Mouse (Mus musculus) hindbrain, embryonic 12.5 days (tissue): ENCODE measurements at regions not wholly inside any gene's neighbourhood (a gene's known extent, or its start where the extent isn't known, plus 50 kb on each side); places are given as distances from the start of the nearest gene placed in this dataset.

ENCODE experiments used
- ATAC-seq: fragments of 200-750 bp; cut with Nextera tagmentation; 2 replicates; pipeline ENCODE4 v1.8.0; 2017; ENCODE audit warnings: moderate TSS enrichment; ENCODE audit not compliant: low FRiP score
- H3K27ac ChIP-seq: fragments of 300-500 bp; sonication (generic); 2 replicates; pipeline ENCODE4 v1.5.1; 2016; ENCODE audit warnings: mild to moderate bottlenecking
- H3K27me3 ChIP-seq: fragments of 300-500 bp; sonication (generic); 2 replicates; pipeline ENCODE4 v1.6.1; 2016; ENCODE audit warnings: mild to moderate bottlenecking
- H3K36me3 ChIP-seq: fragments of 300-500 bp; sonication (generic); 2 replicates; pipeline ENCODE4 v1.6.1; 2016; ENCODE audit warnings: mild to moderate bottlenecking
- H3K4me1 ChIP-seq: fragments of 300-500 bp; sonication (generic); 2 replicates; pipeline ENCODE4 v1.6.1; 2016
- H3K4me2 ChIP-seq: fragments of 300-500 bp; sonication (generic); replicated peaks from 2 replicates; pipeline ENCODE4 v1.6.1; 2016; ENCODE audit warnings: mild to moderate bottlenecking
- H3K4me3 ChIP-seq: fragments of 300-500 bp; sonication (generic); 2 replicates; pipeline ENCODE4 v1.5.1; 2016; ENCODE audit warnings: mild to moderate bottlenecking
- H3K9ac ChIP-seq: fragments of 300-500 bp; sonication (generic); 2 replicates; pipeline ENCODE4 v1.6.1; 2016; ENCODE audit warnings: mild to moderate bottlenecking, moderate library complexity
- H3K9me3 ChIP-seq: fragments of 300-500 bp; sonication (generic); replicated peaks from 2 replicates; pipeline ENCODE4 v1.6.1; 2016; ENCODE audit warnings: mild to moderate bottlenecking
- WGBS: fragments of 180-500 bp; shearing (Covaris S2); methylation state at CpG from one replicate; pipeline ENCODE4 v1.1.7; 2016; 5-methylcytosine and 5-hydroxymethylcytosine counted together

- WGBS, result 56% methylated on average over 4 of the region's 4 CpGs
- no peaks in the 10 kb centered on the region for H3K27me3 ChIP-seq
These were observed 168.3 kb upstream of the Mctp2 start for GRCm38 (mm10) chr7:72474751-72475150.

DNA sequence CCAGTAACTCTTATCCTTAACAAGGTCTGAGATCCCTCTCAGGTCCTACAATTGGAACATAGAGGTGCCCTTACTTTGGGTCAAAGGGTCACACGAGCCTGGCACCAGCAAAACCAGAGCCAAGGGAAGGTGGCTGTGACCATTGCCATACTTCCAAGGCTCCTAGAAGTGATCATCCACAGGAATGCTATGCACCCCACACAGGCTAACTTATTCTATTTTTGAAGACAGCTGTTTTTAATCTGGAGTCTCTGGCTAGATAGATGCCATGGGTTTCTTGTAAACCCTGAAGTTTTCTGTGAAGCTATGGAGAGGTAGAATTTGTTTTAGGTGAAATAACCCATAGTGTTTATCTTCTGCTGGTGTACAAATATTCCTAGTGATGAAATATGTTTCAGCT is 172.5 kb upstream of the Mctp2 start:
- H3K27me3 ChIP-seq, result no peaks in the 10 kb centered on the region
- no peak for ATAC-seq
- no peaks in the 10 kb centered on the region for H3K4me1 ChIP-seq
- no peak overlapping the region for H3K27ac ChIP-seq
- no peak overlapping the region for H3K4me2 ChIP-seq
- no peaks in the 10 kb centered on the region for H3K36me3 ChIP-seq
- H3K9me3 ChIP-seq, result no peaks in the 10 kb centered on the region
- 70% methylated on average over 1 of the region's 1 CpGs for WGBS
- no peak overlapping the region for H3K4me3 ChIP-seq
- no peak overlapping the region for H3K9ac ChIP-seq

More at GRCm38 (mm10) chr7:72474751-72475150, 168.3 kb upstream of the Mctp2 start:
- Histone ChIP-seq H3K27ac (no peak overlapping the region), H3K4me3 (no peak overlapping the region), H3K4me2 (no peak overlapping the region), H3K9me3 (no peaks in the 10 kb centered on the region), H3K9ac (no peak overlapping the region), H3K4me1 (no peaks in the 10 kb centered on the region), H3K36me3 (no peaks in the 10 kb centered on the region)
- no peak for ATAC-seq

GRCm38 (mm10) chr7:72481275-72481674 is 174.9 kb upstream of the Mctp2 start:
- no peaks in the 10 kb centered on the region for H3K36me3 ChIP-seq
- WGBS, result 86% methylated on average over 2 of the region's 2 CpGs

GRCm38 (mm10) chr7:72490161-72490560 is 183.8 kb upstream of the Mctp2 start:
- no peak overlapping the region for H3K9ac ChIP-seq
- H3K27me3 ChIP-seq, result no peaks in the 10 kb centered on the region
- H3K9me3 ChIP-seq, result no peaks in the 10 kb centered on the region
- H3K4me2 ChIP-seq, result no peak overlapping the region
- H3K4me3 ChIP-seq, result no peak overlapping the region
- no peak for ATAC-seq
- no peaks in the 10 kb centered on the region for H3K36me3 ChIP-seq
- H3K27ac ChIP-seq, result no peak overlapping the region
- no peaks in the 10 kb centered on the region for H3K4me1 ChIP-seq

More at GRCm38 (mm10) chr7:72481275-72481674, 174.9 kb upstream of the Mctp2 start:
- Histone ChIP-seq H3K4me1 (no peaks in the 10 kb centered on the region), H3K27ac (no peak overlapping the region), H3K9ac (no peak overlapping the region), H3K9me3 (no peaks in the 10 kb centered on the region), H3K27me3 (no peaks in the 10 kb centered on the region), H3K4me3 (no peak overlapping the region), H3K4me2 (no peak overlapping the region)
- no peak for ATAC-seq

- no peaks in the 10 kb centered on the region for H3K9me3 ChIP-seq
- H3K4me3 ChIP-seq, result no peak overlapping the region
- H3K4me2 ChIP-seq, result no peak overlapping the region
- ATAC-seq, result no peak
- H3K36me3 ChIP-seq, result no peaks in the 10 kb centered on the region
- no peak overlapping the region for H3K27ac ChIP-seq
- no peak overlapping the region for H3K9ac ChIP-seq
- no peaks in the 10 kb centered on the region for H3K27me3 ChIP-seq
- H3K4me1 ChIP-seq, result 0 out of 2 replicates have a peak, but pooled peaks cover 2% of the 10 kb centered on the region
These were observed 186.9 kb upstream of the Mctp2 start for GRCm38 (mm10) chr7:72493292-72493691.

GRCm38 (mm10) chr7:72496933-72497631 is 190.7 kb upstream of the Mctp2 start:
- no peaks in the 10 kb centered on the region for H3K36me3 ChIP-seq
- 0 out of 2 replicates have a peak overlapping the region, but pooled peaks have one; percentile 40 for H3K27ac ChIP-seq
- H3K4me2 ChIP-seq, result no peak overlapping the region
- H3K4me3 ChIP-seq, result no peak overlapping the region
- no peak overlapping the region for H3K9ac ChIP-seq
- H3K9me3 ChIP-seq, result no peaks in the 10 kb centered on the region
- WGBS, result 60% methylated on average over 7 of the region's 7 CpGs
- 0 out of 2 replicates have a peak, but pooled peaks cover 7% of the 10 kb centered on the region for H3K4me1 ChIP-seq
- no peaks in the 10 kb centered on the region for H3K27me3 ChIP-seq
- ATAC-seq, result no peak

GRCm38 (mm10) chr7:72498562-72499230 is 192.3 kb upstream of the Mctp2 start:
- ATAC-seq, result no peak
- Histone ChIP-seq H3K9ac (no peak overlapping the region), H3K9me3 (no peaks in the 10 kb centered on the region), H3K4me1 (0 out of 2 replicates have a peak, but pooled peaks cover 7% of the 10 kb centered on the region), H3K4me3 (no peak overlapping the region), H3K27ac (no peak overlapping the region), H3K27me3 (no peaks in the 10 kb centered on the region), H3K36me3 (no peaks in the 10 kb centered on the region), H3K4me2 (no peak overlapping the region)
- WGBS, result 70% methylated on average over 4 of the region's 4 CpGs

GRCm38 (mm10) chr7:72499788-72500187 is 193.4 kb upstream of the Mctp2 start:
- H3K27ac ChIP-seq, result no peak overlapping the region
- ATAC-seq, result no peak
- WGBS, result 83% methylated on average over 5 of the region's 5 CpGs
- 0 out of 2 replicates have a peak, but pooled peaks cover 7% of the 10 kb centered on the region for H3K4me1 ChIP-seq
- no peak overlapping the region for H3K9ac ChIP-seq
- H3K27me3 ChIP-seq, result no peaks in the 10 kb centered on the region
- no peaks in the 10 kb centered on the region for H3K36me3 ChIP-seq
- no peak overlapping the region for H3K4me2 ChIP-seq
- H3K9me3 ChIP-seq, result no peaks in the 10 kb centered on the region
- H3K4me3 ChIP-seq, result no peak overlapping the region

DNA sequence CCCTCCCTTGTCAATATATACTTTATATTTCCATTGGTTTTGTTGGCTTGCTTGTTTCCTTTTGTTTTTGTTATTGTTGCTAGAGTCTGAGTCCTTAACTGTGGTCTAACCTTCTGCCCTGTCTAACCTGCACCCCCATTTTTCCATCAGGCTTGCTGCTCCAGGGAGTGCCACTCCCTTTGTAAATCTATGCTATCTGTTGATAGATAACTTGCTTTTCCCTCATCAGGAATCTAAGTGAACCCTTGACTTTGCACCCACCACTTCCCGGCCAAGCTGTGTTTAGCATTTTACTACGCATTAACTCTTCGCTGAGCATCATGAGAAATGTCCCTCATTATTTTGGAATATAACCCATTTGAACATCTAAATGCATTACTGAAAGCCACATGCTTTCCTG is 193.8 kb upstream of the Mctp2 start:
- no peak for ATAC-seq
- WGBS, result 79% methylated on average over 3 of the region's 3 CpGs
- no peaks in the 10 kb centered on the region for H3K36me3 ChIP-seq
- H3K4me3 ChIP-seq, result no peak overlapping the region
- no peak overlapping the region for H3K27ac ChIP-seq
- 0 out of 2 replicates have a peak, but pooled peaks cover 7% of the 10 kb centered on the region for H3K4me1 ChIP-seq
- H3K27me3 ChIP-seq, result no peaks in the 10 kb centered on the region
- no peak overlapping the region for H3K4me2 ChIP-seq
- no peaks in the 10 kb centered on the region for H3K9me3 ChIP-seq
- H3K9ac ChIP-seq, result no peak overlapping the region

DNA sequence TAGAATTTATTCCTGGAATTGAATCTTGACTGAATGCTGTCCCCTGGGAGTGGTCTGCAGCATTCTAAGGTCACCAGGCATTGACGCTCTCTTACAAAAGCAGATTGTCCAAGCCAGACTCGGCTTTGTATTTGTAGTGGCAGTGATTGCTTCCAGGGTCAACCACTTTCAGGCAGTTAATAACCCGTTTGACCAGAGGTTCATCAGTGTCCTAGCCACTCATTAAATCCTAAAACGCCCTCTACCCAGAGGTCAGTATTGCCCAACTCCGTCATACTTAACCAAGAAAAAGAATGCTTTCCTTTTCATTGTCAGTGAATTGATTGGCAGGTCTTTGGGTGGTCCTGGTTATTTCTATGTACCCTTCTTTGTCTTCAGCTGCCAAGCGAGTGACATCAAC is 194.6 kb upstream of the Mctp2 start:
- H3K9ac ChIP-seq, result no peak overlapping the region
- ATAC-seq, result no peak
- 0 out of 2 replicates have a peak, but pooled peaks cover 7% of the 10 kb centered on the region for H3K4me1 ChIP-seq
- H3K27me3 ChIP-seq, result no peaks in the 10 kb centered on the region
- H3K27ac ChIP-seq, result no peak overlapping the region
- no peaks in the 10 kb centered on the region for H3K9me3 ChIP-seq
- 35% methylated on average over 6 of the region's 6 CpGs for WGBS
- H3K36me3 ChIP-seq, result no peaks in the 10 kb centered on the region
- no peak overlapping the region for H3K4me3 ChIP-seq
- no peak overlapping the region for H3K4me2 ChIP-seq

- 78% methylated on average over 3 of the region's 3 CpGs for WGBS
- Histone ChIP-seq H3K4me3 (no peak overlapping the region), H3K27me3 (no peaks in the 10 kb centered on the region), H3K36me3 (no peaks in the 10 kb centered on the region), H3K4me1 (0 out of 2 replicates have a peak, but pooled peaks cover 7% of the 10 kb centered on the region), H3K9ac (no peak overlapping the region), H3K4me2 (no peak overlapping the region), H3K9me3 (no peaks in the 10 kb centered on the region), H3K27ac (no peak overlapping the region)
- ATAC-seq, result no peak
These were observed 195.0 kb upstream of the Mctp2 start for GRCm38 (mm10) chr7:72501431-72501830.

- 0 out of 2 replicates have a peak, but pooled peaks cover 4% of the 10 kb centered on the region for H3K4me1 ChIP-seq
- no peak overlapping the region for H3K4me2 ChIP-seq
- no peak overlapping the region for H3K27ac ChIP-seq
- H3K36me3 ChIP-seq, result no peaks in the 10 kb centered on the region
- no peaks in the 10 kb centered on the region for H3K9me3 ChIP-seq
- no peak overlapping the region for H3K9ac ChIP-seq
- no peak for ATAC-seq
- H3K27me3 ChIP-seq, result no peaks in the 10 kb centered on the region
- H3K4me3 ChIP-seq, result no peak overlapping the region
These were observed 197.3 kb upstream of the Mctp2 start for GRCm38 (mm10) chr7:72503756-72504155.

DNA sequence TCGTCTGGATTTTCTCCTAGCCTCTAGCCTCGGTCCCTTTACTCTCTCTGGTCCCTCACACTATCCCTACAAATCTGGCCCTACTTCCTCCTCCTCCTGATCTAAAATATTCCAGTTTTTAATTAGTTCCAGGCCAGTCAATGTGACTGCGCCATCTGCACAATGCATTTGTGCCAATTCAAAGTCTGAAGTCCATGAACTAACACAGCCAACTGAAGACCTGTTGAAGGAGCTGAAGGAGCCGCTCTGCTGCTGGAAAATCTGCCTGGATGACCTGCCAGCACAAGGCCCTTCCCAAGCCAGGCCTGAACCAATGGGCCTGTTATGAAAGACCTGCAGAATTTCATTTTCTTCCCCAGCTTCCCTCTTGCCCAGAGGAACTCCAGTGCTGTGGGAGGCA is 197.9 kb upstream of the Mctp2 start:
- Histone ChIP-seq H3K4me3 (no peak overlapping the region), H3K4me1 (0 out of 2 replicates have a peak, but pooled peaks cover 4% of the 10 kb centered on the region), H3K36me3 (no peaks in the 10 kb centered on the region), H3K27ac (no peak overlapping the region), H3K9ac (no peak overlapping the region), H3K4me2 (no peak overlapping the region), H3K9me3 (no peaks in the 10 kb centered on the region), H3K27me3 (no peaks in the 10 kb centered on the region)
- ATAC-seq, result no peak
- WGBS, result 79% methylated on average over 4 of the region's 4 CpGs
